Mouse (Mus musculus): ENCODE data around the gene Prr15l.

GRCm38 (mm10) chr11:96902639-96903635, 25.0 kb upstream of the Prr15l start:
- no peak for TF ChIP-seq CTCF (IDR thresholded peaks at IDR 0.05; ENCODE audit: insufficient read depth, low read length)
- no peak for TF ChIP-seq POLR2A (IDR thresholded peaks at IDR 0.05; ENCODE audit: borderline replicate concordance, extremely low read depth, low read depth, low read length)

Measured in lung, adult 2 months (tissue).